Mouse (Mus musculus) A20 (cell line): Measurements from ENCODE around the gene Fbxw11.
A peak's percentile ranks its signal among the peaks of the same experiment; 100 is the strongest.

ENCODE experiments used
- DNase-seq: peaks from one replicate; pipeline ENCODE4 v3.0.0-alpha.2; 2011; ENCODE audit warnings: low read depth, low spot score

The Fbxw11 gene

GRCm38 (mm10) chr11:32751863-32752594 is 109.5 kb downstream of the Fbxw11 start:
- DNase-seq: no peak

DNA sequence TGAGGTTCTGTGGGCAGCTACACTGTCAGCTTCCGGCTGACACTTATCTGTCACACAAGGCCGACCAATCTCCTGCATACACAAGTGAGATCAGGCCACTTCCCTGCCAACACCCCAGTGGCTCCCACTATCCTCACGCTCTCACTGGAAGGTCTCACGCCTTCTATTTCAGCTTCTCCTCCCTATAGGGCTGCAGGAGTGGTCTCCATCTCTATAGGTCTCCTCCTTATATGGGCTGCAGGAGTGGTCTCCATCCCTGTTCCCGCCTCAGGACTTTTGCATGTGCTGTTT is 110.0 kb downstream of the Fbxw11 start:
- no peak for DNase-seq

DNA sequence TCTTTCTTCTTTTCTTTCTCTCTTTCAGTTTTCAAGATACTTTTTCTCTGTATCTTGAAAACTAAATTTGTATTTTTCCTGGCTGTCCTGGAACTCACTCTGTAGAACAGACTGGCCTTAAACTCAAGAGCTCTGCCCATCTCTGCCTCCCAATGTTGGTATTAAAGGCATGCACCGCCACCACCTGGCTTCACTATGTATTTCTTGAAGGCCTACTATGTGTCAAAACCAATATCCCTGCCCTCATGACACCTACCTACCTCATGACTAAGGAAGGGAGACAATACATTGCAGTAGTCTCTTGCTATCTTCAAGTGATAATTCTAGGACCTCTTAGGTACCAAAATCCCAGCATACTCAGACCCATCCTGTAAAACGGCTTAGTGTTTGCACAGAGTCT is 110.8 kb downstream of the Fbxw11 start:
- DNase-seq: no peak

GRCm38 (mm10) chr11:32762773-32763172 is 120.2 kb downstream of the Fbxw11 start:
- no peak for DNase-seq

- no peak for DNase-seq
Measured at GRCm38 (mm10) chr11:32767496-32768230, 125.1 kb downstream of the Fbxw11 start.

DNA sequence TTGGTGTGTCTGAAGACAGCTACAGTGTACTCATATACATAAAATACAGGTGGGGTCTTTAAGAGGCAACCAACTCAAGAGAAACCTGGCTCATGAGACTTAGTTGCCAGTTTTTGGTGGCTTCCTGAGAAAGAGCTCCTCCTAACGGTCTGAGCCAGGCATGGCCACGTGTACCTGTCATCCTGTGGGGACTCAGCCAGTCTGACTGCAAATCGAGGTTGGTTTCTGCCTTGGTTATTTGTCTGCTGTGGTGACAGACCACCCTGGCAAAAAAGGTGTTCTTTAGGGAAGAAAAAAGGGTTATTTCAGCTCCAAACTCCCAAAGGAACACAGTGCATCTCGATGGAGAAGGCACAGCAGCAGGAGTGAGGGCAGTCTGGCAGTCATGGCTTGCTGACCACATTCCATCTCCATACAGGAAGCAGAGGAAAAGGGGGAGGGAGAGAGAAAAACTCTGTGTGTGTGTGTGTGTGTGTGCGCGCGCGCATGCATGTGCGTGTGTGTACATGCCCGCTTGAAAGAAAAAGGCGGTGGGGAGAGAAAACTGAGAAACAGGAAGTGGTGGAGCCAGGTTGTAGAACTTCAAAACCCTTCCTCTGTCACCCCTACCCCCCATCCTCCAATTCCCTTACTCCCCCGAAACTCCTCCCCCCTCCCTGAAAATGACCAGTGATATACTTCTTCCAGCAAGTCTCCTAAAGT is 126.3 kb downstream of the Fbxw11 start:
- DNase-seq: peak; percentile 35

GRCm38 (mm10) chr11:32780747-32781536 is 138.4 kb downstream of the Fbxw11 start:
- DNase-seq: no peak

GRCm38 (mm10) chr11:32781633-32782404 is 139.3 kb downstream of the Fbxw11 start:
- DNase-seq: no peak

DNA sequence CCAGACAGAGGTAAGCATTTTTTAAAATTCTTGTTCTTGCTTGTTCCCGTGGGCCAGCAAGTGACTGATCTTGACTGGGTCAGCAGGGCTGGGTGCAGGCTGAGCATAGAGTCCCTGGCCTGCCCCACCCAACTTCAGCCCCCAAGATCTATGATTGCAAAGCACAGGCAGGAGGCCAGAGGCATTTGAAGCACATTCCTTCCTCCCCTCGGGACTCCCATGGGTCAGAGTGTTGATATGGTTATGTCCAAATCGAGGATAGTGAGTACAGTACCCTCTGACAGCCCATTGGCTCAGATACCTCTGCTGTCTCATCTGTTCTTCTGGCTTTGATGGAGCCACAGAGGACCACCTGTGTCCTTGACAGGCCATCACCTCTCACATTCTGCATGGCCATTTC is 140.2 kb downstream of the Fbxw11 start:
- no peak for DNase-seq

GRCm38 (mm10) chr11:32785591-32786147 is 143.1 kb downstream of the Fbxw11 start:
- DNase-seq: no peak

- DNase-seq: no peak
Measured at GRCm38 (mm10) chr11:32786201-32786600, 143.7 kb downstream of the Fbxw11 start.

DNA sequence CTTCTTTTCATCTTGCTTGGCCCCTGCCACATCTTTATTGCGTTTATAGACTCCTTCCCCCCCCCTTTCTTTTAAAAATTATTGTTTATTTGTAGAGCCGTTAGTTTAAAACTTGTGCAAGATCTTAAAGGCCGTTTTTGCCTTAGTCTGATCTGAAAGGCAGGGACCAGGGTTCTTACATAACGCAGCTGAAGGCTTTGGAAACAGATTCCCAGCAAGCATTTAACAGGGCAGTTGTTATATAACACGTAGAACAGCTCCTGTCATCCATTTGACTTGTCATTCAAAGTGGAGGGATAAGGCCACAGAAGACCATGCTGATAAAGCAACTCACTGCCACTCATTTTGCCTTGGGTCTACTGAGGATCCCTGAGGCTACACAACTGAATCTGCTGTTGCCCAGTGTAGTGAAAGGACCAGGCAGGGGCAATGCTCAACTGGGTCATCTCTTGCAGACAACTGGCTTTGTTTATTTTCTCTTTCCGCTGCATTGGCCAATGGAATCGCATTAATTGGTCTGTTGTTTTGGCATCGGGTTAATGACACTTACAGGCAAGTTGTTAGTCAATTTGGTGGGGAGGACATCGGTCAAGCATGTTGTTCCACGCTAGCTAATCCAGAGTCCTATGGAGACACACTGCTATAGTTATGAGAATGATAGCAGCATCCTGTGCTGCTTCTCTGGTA is 152.4 kb downstream of the Fbxw11 start:
- DNase-seq: no peak
